Mouse (Mus musculus) forebrain, embryonic 15.5 days (tissue): ENCODE results near the gene Gm49425. TPM values are rescaled to one million over a fixed set of nuclear protein-coding genes. Genes with fewer than 3 reads are reported as not detected.
"Not testable (repeated sequence)": the region's sequence is repeated elsewhere in the genome, so short reads cannot be mapped to it uniquely, and the experiment has no call there.

Experiments
- ATAC-seq: fragments of 200-750 bp; cut with Nextera tagmentation; replicated peaks from 2 replicates; pipeline ENCODE4 v1.8.0; 2017; ENCODE audit warnings: mild to moderate bottlenecking, moderate TSS enrichment, moderate library complexity
- H3K27ac ChIP-seq: fragments of 300-500 bp; sonication (generic); replicated peaks from 2 replicates; pipeline ENCODE4 v1.5.1; 2015; ENCODE audit warnings: mild to moderate bottlenecking, inconsistent platforms
- H3K27me3 ChIP-seq: fragments of 300-500 bp; sonication (generic); 2 replicates; pipeline ENCODE4 v1.6.1; 2015; ENCODE audit warnings: inconsistent platforms
- H3K36me3 ChIP-seq: fragments of 300-500 bp; sonication (generic); 2 replicates; pipeline ENCODE4 v1.6.1; 2015; ENCODE audit warnings: mild to moderate bottlenecking, inconsistent platforms
- H3K4me1 ChIP-seq: fragments of 300-500 bp; sonication (generic); 2 replicates; pipeline ENCODE4 v1.6.1; 2015; ENCODE audit warnings: inconsistent platforms
- H3K4me2 ChIP-seq: fragments of 300-500 bp; sonication (generic); replicated peaks from 2 replicates; pipeline ENCODE4 v1.6.1; 2015; ENCODE audit warnings: mild to moderate bottlenecking, inconsistent platforms
- H3K4me3 ChIP-seq: fragments of 300-500 bp; sonication (generic); 2 replicates; pipeline ENCODE4 v1.5.1; 2015; ENCODE audit warnings: mild to moderate bottlenecking, inconsistent platforms
- H3K9ac ChIP-seq: fragments of 300-500 bp; sonication (generic); replicated peaks from 2 replicates; pipeline ENCODE4 v1.6.1; 2015; ENCODE audit warnings: mild to moderate bottlenecking, inconsistent platforms
- H3K9me3 ChIP-seq: fragments of 300-500 bp; sonication (generic); 2 replicates; pipeline ENCODE4 v1.6.1; 2016; ENCODE audit warnings: inconsistent platforms
- WGBS: fragments of 180-500 bp; shearing (Covaris S2); methylation state at CpG from one replicate; pipeline ENCODE4 v1.1.7; 2015; ENCODE audit warnings: mixed read lengths; 5-methylcytosine and 5-hydroxymethylcytosine counted together
- polyA plus RNA-seq: library from polyadenylated mRNA; unstranded; fragments of >200 nt; fragmentation: Nextera tagmentation; extraction: Ambion mirVana; gene quantifications from 2 replicates; pipeline ENCODE4 v1.2.1, GENCODE M21; 2015

Gm49425 gene
- polyA plus RNA-seq: not detected in 2 replicates

DNA sequence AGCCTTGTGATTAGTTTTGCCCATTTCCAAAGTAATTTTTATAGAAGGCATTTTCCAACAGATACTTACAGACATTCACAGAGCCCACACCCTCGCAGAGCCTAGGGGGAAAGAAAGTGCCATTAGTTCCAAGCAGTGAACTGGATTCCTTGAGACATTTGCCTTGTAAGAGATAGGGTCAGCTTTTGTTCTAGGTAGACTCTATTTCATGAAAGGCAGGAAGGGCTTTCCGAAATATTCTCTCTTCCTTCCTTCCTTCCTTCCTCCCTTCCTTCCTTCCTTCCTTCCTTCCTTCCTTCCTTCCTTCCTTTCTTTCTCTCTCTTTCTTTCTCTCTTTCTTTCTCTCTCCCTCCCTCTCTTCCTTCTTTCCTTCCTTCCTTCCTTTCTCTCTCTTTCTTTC, at the start of gene Gm49425:
Gm49425 (minus strand) TSS at position 101 of the 400 bp plus-strand sequence.
- H3K27ac ChIP-seq, H3K36me3 ChIP-seq, H3K9ac ChIP-seq, H3K9me3 ChIP-seq, H3K4me2 ChIP-seq, ATAC-seq, H3K27me3 ChIP-seq, H3K4me3 ChIP-seq, H3K4me1 ChIP-seq: not testable (repeated sequence)
- WGBS: 72% methylated on average over 2 of the region's 2 CpGs

DNA sequence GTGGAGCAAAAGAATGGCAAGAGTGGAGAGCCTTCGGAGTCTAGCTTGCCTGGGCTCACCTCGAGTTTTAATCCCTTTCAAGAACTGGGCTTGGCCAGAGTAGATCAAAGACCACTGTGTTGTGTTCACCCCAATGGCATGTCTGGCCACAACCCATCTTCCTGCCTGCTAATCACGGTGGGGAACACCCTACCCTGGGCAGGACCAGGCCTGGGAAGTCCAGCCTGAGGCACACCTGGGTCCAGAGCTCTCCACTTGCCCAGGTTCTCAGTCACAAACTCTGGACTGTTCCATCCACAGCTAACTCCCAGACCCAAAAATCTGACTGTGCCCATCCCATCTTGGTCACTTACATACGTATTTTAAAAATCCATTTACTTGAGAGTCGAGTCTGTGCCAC, 45.8 kb upstream of the Gm49425 start, which contains the start of gene Krt90:
Krt90 (minus strand) TSS at position 101 of the 400 bp plus-strand sequence.
- WGBS: 69% methylated on average over 5 of the region's 5 CpGs
- no peaks in the 10 kb centered on the region for H3K36me3 ChIP-seq
- no peak for ATAC-seq
- H3K27ac ChIP-seq: no peak within 1 kb of the TSS
- no peaks in the 10 kb centered on the region for H3K9me3 ChIP-seq
- no peaks in the 10 kb centered on the region for H3K27me3 ChIP-seq
- H3K9ac ChIP-seq: no peak within 1 kb of the TSS
- H3K4me2 ChIP-seq: no peak within 1 kb of the TSS
- no peaks in the 10 kb centered on the region for H3K4me1 ChIP-seq
- H3K4me3 ChIP-seq: no peak within 1 kb of the TSS

GRCm38 (mm10) chr15:101558034-101558646, 41.1 kb upstream of the Gm49425 start:
- Histone ChIP-seq H3K36me3 (no peaks in the 10 kb centered on the region), H3K9ac (no peak overlapping the region), H3K4me1 (peaks cover 4% of the 10 kb centered on the region; the same call in 1 of the 2 replicates), H3K27ac (no peak overlapping the region), H3K4me2 (no peak overlapping the region), H3K9me3 (no peaks in the 10 kb centered on the region), H3K27me3 (no peaks in the 10 kb centered on the region), H3K4me3 (no peak overlapping the region)
- ATAC-seq: no peak
- 14% methylated on average over 7 of the region's 7 CpGs for WGBS

DNA sequence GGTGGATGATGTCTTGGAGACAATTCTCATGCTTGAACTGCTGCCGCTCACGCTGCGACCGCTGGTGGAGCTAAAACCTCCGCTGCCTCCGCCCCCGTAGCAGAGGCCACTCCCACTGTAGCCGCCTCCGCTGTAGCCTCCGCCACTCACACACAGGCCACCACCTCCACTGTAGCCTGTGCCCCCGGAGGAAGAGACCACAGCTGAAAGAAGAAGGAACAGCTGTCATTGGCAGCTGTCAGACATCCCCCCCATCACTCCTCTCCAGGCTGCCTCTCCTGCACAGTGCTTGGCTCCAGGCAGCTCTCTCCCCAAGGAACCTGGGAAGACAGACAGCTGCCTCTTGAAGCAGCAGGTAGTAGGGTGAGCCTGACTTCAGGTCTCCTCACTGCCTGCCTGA, 36.1 kb upstream of the Gm49425 start:
- Histone ChIP-seq H3K27me3 (no peaks in the 10 kb centered on the region), H3K36me3 (no peaks in the 10 kb centered on the region), H3K4me1 (peaks cover 8% of the 10 kb centered on the region; the same call in 1 of the 2 replicates), H3K4me2 (peak overlapping the region; percentile 24; the same call in 1 of the 2 replicates), H3K9me3 (no peaks in the 10 kb centered on the region), H3K9ac (no peak overlapping the region), H3K27ac (no peak overlapping the region), H3K4me3 (no peak overlapping the region)
- WGBS: 0% methylated on average over 11 of the region's 11 CpGs
- 0 out of 2 replicates have a peak, but pooled peaks have one; percentile 61 for ATAC-seq

DNA sequence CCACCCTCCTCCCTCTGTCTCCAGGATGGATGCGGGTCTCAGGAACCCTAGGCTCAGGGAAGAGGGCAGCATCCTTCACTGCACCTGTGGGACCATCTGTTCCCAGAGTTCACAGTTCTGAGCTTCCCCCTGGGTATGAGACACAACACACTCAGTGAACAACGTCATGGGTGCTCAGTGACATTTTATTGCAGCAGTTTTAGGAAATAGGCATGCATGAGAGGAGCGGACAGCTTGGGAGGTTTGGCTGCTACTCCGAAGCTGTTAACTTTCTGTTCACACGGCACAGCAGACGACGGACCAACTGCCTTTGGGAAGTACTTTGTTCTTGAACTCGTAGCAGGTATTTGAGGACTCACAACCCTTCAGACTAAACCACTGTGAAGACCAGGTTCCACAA, 35.1 kb upstream of the Gm49425 start:
- no peaks in the 10 kb centered on the region for H3K27me3 ChIP-seq
- no peaks in the 10 kb centered on the region for H3K36me3 ChIP-seq
- no peak overlapping the region for H3K4me3 ChIP-seq
- H3K9ac ChIP-seq: no peak overlapping the region
- H3K4me1 ChIP-seq: peaks cover 8% of the 10 kb centered on the region; the same call in 1 of the 2 replicates
- no peak for ATAC-seq
- no peak overlapping the region for H3K27ac ChIP-seq
- 79% methylated on average over 8 of the region's 8 CpGs for WGBS
- H3K9me3 ChIP-seq: no peaks in the 10 kb centered on the region
- H3K4me2 ChIP-seq: no peak overlapping the region

GRCm38 (mm10) chr15:101550567-101550966, 33.5 kb upstream of the Gm49425 start, which contains the start of gene Krt82:
Krt82 (minus strand) TSS chr15:101550667.
- Histone ChIP-seq H3K27ac (no peak within 1 kb of the TSS), H3K4me2 (no peak within 1 kb of the TSS), H3K27me3 (no peaks in the 10 kb centered on the region), H3K4me3 (no peak within 1 kb of the TSS), H3K36me3 (no peaks in the 10 kb centered on the region), H3K9me3 (no peaks in the 10 kb centered on the region), H3K4me1 (peaks cover 8% of the 10 kb centered on the region; the same call in 1 of the 2 replicates), H3K9ac (no peak within 1 kb of the TSS)
- 78% methylated on average over 7 of the region's 7 CpGs for WGBS
- no peak for ATAC-seq

DNA sequence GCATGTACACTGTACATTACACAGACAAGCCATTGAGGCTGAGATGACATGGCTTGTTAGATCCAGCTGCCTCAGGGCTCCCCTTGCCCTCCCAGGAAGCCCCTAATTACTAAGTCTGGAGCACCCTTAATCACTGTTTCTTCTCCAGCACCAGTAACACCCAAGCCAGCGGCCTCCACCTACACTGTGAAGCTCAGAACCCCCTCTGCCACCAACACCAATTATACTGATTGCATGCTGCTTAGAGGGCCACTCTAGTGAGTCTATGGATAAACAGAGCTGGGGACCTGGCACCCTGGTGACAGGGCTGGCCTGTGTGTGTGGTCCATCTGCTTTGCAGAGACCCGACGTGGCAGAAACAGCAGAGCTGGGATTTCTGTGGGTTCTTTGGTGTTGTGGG, 27.4 kb upstream of the Gm49425 start:
- 38% methylated on average over 3 of the region's 3 CpGs for whole genome bisulfite sequencing
- no peak overlapping the region for H3K9ac ChIP-seq
- no peaks in the 10 kb centered on the region for H3K4me1 ChIP-seq
- no peaks in the 10 kb centered on the region for H3K27me3 ChIP-seq
- no peak overlapping the region for H3K4me3 ChIP-seq
- no peaks in the 10 kb centered on the region for H3K36me3 ChIP-seq
- H3K27ac ChIP-seq: no peak overlapping the region
- H3K4me2 ChIP-seq: no peak overlapping the region
- no peaks in the 10 kb centered on the region for H3K9me3 ChIP-seq
- no peak for ATAC-seq

- Histone ChIP-seq H3K27ac (no peak overlapping the region), H3K9ac (no peak overlapping the region), H3K9me3 (no peaks in the 10 kb centered on the region), H3K4me3 (no peak overlapping the region), H3K4me2 (no peak overlapping the region), H3K4me1 (no peaks in the 10 kb centered on the region), H3K27me3 (no peaks in the 10 kb centered on the region), H3K36me3 (no peaks in the 10 kb centered on the region)
- 53% methylated on average over 9 of the region's 9 CpGs for WGBS
- no peak for ATAC-seq
These were observed 25.5 kb upstream of the Gm49425 start for GRCm38 (mm10) chr15:101542543-101542942.

GRCm38 (mm10) chr15:101538580-101538900, 21.5 kb upstream of the Gm49425 start:
- no peaks in the 10 kb centered on the region for H3K9me3 ChIP-seq
- 33% methylated on average over 4 of the region's 4 CpGs for WGBS
- H3K27ac ChIP-seq: no peak overlapping the region
- no peak overlapping the region for H3K4me2 ChIP-seq
- no peak overlapping the region for H3K4me3 ChIP-seq
- H3K36me3 ChIP-seq: no peaks in the 10 kb centered on the region
- ATAC-seq: no peak
- no peak overlapping the region for H3K9ac ChIP-seq
- H3K27me3 ChIP-seq: no peaks in the 10 kb centered on the region
- H3K4me1 ChIP-seq: no peaks in the 10 kb centered on the region

DNA sequence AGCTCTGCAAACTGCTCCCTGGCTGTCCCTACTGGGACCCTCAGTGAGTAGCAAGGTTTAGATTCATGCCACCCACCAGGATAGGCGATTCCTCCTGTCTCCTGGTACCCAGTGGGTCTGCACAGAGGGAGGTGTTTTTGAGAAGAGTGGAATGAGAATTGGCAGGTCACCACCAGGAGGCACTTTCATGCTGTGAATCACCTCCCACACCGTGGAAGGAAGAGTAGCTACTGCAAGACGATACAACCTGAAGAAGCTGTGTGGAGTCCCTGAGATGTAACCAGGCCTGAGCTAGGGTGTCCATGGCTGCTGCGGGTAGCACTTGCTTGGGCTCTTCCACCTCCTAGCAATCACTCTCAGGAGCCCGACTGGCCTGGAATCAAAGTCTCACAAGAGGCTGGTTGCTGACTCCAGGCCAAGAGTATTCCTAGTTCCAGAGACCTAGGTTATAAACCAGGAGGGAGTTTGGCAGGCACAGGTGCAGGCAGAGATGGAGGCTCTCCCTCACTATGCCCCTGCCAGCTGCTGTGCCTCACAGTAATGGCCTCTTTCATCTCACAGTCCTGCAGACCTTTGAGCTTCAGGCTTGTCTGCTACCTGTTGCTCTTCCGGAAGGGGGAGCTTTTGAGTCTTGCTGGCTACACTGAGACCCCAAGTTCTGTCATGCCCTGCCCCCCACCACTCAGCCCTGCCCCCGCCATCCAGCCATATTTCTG, 21.0 kb upstream of the Gm49425 start:
- no peaks in the 10 kb centered on the region for H3K36me3 ChIP-seq
- no peaks in the 10 kb centered on the region for H3K9me3 ChIP-seq
- H3K4me3 ChIP-seq: no peak overlapping the region
- H3K27ac ChIP-seq: no peak overlapping the region
- H3K27me3 ChIP-seq: no peaks in the 10 kb centered on the region
- no peak overlapping the region for H3K9ac ChIP-seq
- WGBS: 41% methylated on average over 7 of the region's 7 CpGs
- no peak overlapping the region for H3K4me2 ChIP-seq
- no peak for ATAC-seq
- H3K4me1 ChIP-seq: no peaks in the 10 kb centered on the region

- H3K4me1 ChIP-seq: no peaks in the 10 kb centered on the region
- WGBS: 76% methylated on average over 9 of the region's 9 CpGs
- no peaks in the 10 kb centered on the region for H3K36me3 ChIP-seq
- no peaks in the 10 kb centered on the region for H3K9me3 ChIP-seq
- H3K4me3 ChIP-seq: no peak overlapping the region
- no peak overlapping the region for H3K9ac ChIP-seq
- no peaks in the 10 kb centered on the region for H3K27me3 ChIP-seq
- no peak overlapping the region for H3K27ac ChIP-seq
- no peak for ATAC-seq
- no peak overlapping the region for H3K4me2 ChIP-seq
These were observed 19.2 kb upstream of the Gm49425 start for GRCm38 (mm10) chr15:101536054-101536850.

GRCm38 (mm10) chr15:101532720-101533119, 15.7 kb upstream of the Gm49425 start, which contains the start of gene Krt84:
Krt84 (minus strand) TSS chr15:101532820.
- no peak for ATAC-seq
- Histone ChIP-seq H3K4me2 (no peak within 1 kb of the TSS), H3K9me3 (no peaks in the 10 kb centered on the region), H3K27ac (no peak within 1 kb of the TSS), H3K27me3 (no peaks in the 10 kb centered on the region), H3K36me3 (no peaks in the 10 kb centered on the region), H3K4me1 (no peaks in the 10 kb centered on the region), H3K9ac (no peak within 1 kb of the TSS), H3K4me3 (no peak within 1 kb of the TSS)
- WGBS: 86% methylated on average over 7 of the region's 7 CpGs
